Mouse (Mus musculus): ENCODE measurements around the gene Snd1. TPM values are rescaled to one million over a fixed set of nuclear protein-coding genes. Genes with fewer than 3 reads are reported as not detected.
"Not testable (repeated sequence)": the region's sequence is repeated elsewhere in the genome, so short reads cannot be mapped to it uniquely, and the experiment has no call there.

The Snd1 gene
- polyA plus RNA-seq, 1 experiment = 57.6 TPM

DNA sequence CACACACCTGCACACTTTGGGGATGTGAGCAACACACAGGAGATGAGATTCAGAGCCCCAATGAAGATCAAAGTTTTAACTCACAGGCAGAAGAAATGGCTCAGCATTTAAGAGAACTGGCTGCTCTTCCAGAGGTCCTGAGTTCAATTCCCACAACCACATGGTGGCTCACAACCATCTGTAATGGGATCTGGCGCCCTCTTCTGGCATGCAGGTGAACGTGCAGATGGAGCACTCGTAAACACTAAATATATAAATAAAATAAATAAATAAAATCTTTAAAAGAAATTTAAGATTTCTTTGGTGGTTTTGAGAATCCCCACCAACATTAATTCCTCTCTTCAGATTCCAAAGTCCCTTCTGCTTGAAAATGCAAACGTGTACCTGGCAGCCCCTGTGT is 429.5 kb downstream of the Snd1 start:
- peaks cover 10% of the 10 kb centered on the region; the same call in 1 of the 2 replicates for H3K4me1 ChIP-seq
- no peak for TF ChIP-seq GATA1 (IDR thresholded peaks at IDR 0.05; ENCODE audit: borderline replicate concordance, low read length)
- no peak for TF ChIP-seq FLI1 (IDR thresholded peaks at IDR 0.05; ENCODE audit: low read length)
- no peaks in the 10 kb centered on the region for H3K36me3 ChIP-seq (replicated peaks; ENCODE audit: low read length)
- peaks cover 73% of the 10 kb centered on the region for H3K27me3 ChIP-seq (replicated peaks)
- no peak overlapping the region for H3K4me3 ChIP-seq (replicated peaks)
- H3K9me3 ChIP-seq = peaks cover 8% of the 10 kb centered on the region

DNA sequence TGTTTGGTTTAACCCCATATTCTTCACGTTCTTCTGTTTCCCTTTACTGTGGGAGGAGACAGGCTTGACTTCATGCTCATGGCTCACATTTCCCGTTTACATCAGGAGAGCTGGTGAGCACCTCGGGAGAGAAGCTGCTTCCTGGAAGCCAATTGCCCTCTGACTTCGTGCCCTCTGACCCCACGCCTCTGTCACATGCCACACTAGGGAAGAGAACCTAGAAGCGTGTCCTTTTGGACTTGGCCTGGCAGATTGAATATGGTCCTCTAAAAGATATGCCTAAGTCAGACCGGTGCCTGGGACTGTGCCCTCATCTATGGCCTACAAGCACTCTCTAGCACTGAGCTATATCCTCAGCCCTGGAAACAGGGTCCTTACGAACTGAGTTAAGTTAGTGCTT is 430.4 kb downstream of the Snd1 start:
- no peak overlapping the region for H3K4me3 ChIP-seq (replicated peaks)
- H3K36me3 ChIP-seq (replicated peaks; ENCODE audit: low read length) = no peaks in the 10 kb centered on the region
- TF ChIP-seq GATA1 (IDR thresholded peaks at IDR 0.05; ENCODE audit: borderline replicate concordance, low read length) (no peak), FLI1 (IDR thresholded peaks at IDR 0.05; ENCODE audit: low read length) (no peak)
- H3K27me3 ChIP-seq (replicated peaks) = peaks cover 73% of the 10 kb centered on the region
- H3K4me1 ChIP-seq = peaks cover 14% of the 10 kb centered on the region; the same call in 1 of the 2 replicates
- H3K9me3 ChIP-seq = peaks cover 8% of the 10 kb centered on the region

DNA sequence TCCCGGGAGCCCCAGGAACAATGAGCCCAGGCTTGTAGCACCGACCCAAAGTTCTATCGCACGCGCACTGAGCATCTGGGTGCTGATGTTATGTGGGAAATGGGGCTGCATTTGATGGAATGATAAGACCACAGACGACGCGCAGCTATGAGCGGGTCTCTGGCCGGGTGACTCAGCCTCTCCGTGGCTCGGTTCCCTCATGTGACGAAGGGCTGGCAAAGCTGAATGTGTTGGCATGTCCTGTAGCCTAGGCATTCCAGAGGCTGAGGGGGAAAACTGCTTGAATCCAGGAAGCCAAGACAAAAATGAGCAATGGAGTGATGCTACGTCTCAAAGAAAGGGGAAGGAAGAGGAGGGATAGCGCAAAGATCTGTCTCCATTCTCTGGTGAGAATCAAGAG is 434.9 kb downstream of the Snd1 start:
- TF ChIP-seq GATA1 (IDR thresholded peaks at IDR 0.05; ENCODE audit: borderline replicate concordance, low read length) (no peak), FLI1 (IDR thresholded peaks at IDR 0.05; ENCODE audit: low read length) (no peak)
- peaks cover 10% of the 10 kb centered on the region for H3K9me3 ChIP-seq
- H3K4me3 ChIP-seq (replicated peaks) = no peak overlapping the region
- H3K36me3 ChIP-seq (replicated peaks; ENCODE audit: low read length) = no peaks in the 10 kb centered on the region
- peaks cover 24% of the 10 kb centered on the region for H3K4me1 ChIP-seq
- H3K27me3 ChIP-seq (replicated peaks) = peaks cover 53% of the 10 kb centered on the region

DNA sequence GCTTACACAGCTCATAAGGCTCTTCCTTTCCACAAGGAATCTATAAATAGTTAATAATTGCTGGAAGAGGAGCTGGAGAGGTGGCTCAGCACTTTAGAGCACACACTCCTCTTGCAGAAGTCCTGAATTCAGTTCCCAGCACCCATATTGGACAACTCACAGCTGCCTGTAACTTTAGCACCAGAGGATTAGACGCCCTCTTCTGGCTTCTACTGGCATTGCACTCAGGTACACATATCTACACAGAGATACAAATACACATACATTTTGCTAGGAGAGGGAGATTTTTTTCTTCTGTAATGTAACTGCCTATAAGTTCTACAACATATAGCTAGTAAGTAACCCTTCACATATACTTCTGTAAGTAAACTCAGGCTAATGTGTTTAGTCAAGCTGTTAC is 440.0 kb downstream of the Snd1 start:
- TF ChIP-seq GATA1 (IDR thresholded peaks at IDR 0.05; ENCODE audit: borderline replicate concordance, low read length) (no peak), FLI1 (IDR thresholded peaks at IDR 0.05; ENCODE audit: low read length) (no peak)
- Histone ChIP-seq H3K9me3 (peaks cover 22% of the 10 kb centered on the region), H3K27me3 (replicated peaks) (peaks cover 27% of the 10 kb centered on the region), H3K36me3 (replicated peaks; ENCODE audit: low read length) (no peaks in the 10 kb centered on the region), H3K4me1 (peaks cover 27% of the 10 kb centered on the region), H3K4me3 (replicated peaks) (no peak overlapping the region)

DNA sequence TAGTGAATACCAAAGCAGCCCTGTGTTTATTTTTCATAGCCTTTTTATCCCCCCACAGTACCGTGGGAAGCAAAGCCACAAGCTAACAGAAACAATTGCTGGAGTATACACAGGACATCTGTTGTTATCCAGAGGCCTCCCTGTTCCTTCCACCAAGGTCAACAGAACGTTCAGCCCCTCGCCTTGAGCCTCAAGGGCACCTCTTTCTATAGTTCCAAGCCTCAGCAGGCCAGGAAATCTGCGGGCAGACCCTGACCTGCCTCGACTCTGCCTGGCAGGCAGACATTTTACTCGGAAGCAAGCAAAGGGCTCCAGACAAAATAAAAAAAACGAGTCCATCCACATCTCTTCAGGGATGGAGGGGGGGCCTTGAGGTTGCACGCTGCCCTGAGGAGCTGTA is 441.7 kb downstream of the Snd1 start:
- TF ChIP-seq GATA1 (IDR thresholded peaks at IDR 0.05; ENCODE audit: borderline replicate concordance, low read length) (no peak), FLI1 (IDR thresholded peaks at IDR 0.05; ENCODE audit: low read length) (no peak)
- Histone ChIP-seq H3K36me3 (replicated peaks; ENCODE audit: low read length) (peaks cover 3% of the 10 kb centered on the region), H3K4me1 (peaks cover 27% of the 10 kb centered on the region), H3K9me3 (peaks cover 22% of the 10 kb centered on the region), H3K27me3 (replicated peaks) (peaks cover 19% of the 10 kb centered on the region), H3K4me3 (replicated peaks) (no peak overlapping the region)

DNA sequence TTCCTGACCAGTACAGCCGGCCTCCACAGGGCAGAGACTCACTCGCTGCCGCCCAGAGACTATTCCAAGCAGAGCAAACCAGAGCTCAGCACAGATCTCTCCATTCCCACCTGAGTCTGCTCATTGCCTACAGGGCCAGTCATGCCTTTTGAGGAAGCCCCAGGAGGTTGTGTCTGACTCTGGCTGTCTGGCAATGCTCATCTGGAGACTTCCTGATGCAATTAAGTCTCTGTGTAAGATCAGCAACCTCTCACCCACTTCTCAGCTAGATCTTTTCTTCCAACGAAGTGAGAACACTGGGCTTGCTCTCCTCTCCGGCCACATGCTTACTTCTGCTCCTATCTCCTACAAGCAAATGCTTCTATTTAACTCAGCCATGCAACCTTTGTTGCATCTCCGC is 444.4 kb downstream of the Snd1 start:
- peaks cover 25% of the 10 kb centered on the region for H3K36me3 ChIP-seq (replicated peaks; ENCODE audit: low read length)
- TF ChIP-seq FLI1 (IDR thresholded peaks at IDR 0.05; ENCODE audit: low read length) (no peak), GATA1 (IDR thresholded peaks at IDR 0.05; ENCODE audit: borderline replicate concordance, low read length) (no peak)
- H3K9me3 ChIP-seq = peaks cover 22% of the 10 kb centered on the region
- peaks cover 18% of the 10 kb centered on the region for H3K4me1 ChIP-seq
- H3K27me3 ChIP-seq (replicated peaks) = peaks cover 18% of the 10 kb centered on the region
- H3K4me3 ChIP-seq (replicated peaks) = no peak overlapping the region

DNA sequence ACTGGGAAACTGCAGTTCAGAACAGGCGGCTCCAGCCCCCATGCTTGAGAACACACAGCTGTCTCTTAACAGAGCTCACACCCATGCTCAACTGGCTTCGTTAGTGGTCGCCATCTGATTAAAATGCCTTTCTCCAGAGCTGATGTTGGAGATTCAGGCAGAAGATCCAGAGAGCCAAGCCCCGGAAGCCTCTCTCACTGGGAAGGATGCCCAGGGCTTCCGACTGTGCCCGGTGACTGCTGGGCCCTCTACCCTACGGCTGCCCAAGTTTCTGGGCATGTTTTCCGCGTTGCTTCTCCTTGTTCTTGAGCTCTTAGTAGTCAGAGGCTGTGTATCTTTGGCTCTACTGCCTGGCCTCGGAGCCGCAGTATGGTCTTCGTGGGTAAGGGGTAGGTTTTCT is 447.4 kb downstream of the Snd1 start:
- Histone ChIP-seq H3K9me3 (peaks cover 8% of the 10 kb centered on the region), H3K4me1 (no peaks in the 10 kb centered on the region), H3K4me3 (replicated peaks) (no peak overlapping the region), H3K27me3 (replicated peaks) (peaks cover 15% of the 10 kb centered on the region), H3K36me3 (replicated peaks; ENCODE audit: low read length) (peaks cover 25% of the 10 kb centered on the region)
- no peak for TF ChIP-seq GATA1 (IDR thresholded peaks at IDR 0.05; ENCODE audit: borderline replicate concordance, low read length)
- no peak for TF ChIP-seq FLI1 (IDR thresholded peaks at IDR 0.05; ENCODE audit: low read length)

DNA sequence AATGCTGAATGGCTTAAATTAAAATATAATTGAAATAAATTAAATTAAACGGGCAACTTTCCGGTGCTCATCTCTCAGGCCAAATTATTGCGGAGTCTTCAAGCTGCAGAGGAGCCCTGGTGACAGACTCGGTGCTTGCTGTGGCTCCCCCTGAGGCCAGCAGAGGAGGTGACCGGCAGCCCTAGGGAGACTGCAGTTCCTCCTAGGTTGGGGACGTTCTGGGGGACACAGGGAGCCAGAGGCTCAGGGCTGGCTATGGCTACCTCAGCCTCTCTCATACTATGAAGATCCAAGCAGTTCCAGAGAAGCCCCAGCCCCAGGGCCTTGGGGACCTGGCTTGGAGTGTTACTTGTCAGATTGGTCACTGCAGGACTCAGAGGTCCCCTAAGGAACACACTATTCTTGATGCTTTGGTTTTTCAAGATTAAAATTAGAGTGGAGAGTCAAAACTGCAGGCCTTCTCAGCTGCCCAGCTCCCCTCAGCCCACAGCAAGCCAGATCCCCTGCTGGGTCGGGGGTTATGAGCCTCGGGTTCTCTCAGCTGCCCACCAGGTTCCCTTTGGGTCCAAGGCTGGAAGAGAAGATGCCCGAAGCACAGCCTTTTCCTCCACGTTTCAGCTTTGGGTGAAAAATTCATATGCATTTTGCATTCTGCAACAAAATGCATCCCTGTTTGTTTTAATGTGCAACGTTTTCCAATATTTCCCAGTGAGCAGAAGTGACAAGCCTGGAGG is 448.3 kb downstream of the Snd1 start:
- peaks cover 8% of the 10 kb centered on the region for H3K9me3 ChIP-seq
- peaks cover 25% of the 10 kb centered on the region for H3K36me3 ChIP-seq (replicated peaks; ENCODE audit: low read length)
- no peak overlapping the region for H3K4me3 ChIP-seq (replicated peaks)
- no peak for TF ChIP-seq GATA1 (IDR thresholded peaks at IDR 0.05; ENCODE audit: borderline replicate concordance, low read length)
- TF ChIP-seq FLI1 (IDR thresholded peaks at IDR 0.05; ENCODE audit: low read length) = no peak
- no peaks in the 10 kb centered on the region for H3K4me1 ChIP-seq
- peaks cover 13% of the 10 kb centered on the region for H3K27me3 ChIP-seq (replicated peaks)

DNA sequence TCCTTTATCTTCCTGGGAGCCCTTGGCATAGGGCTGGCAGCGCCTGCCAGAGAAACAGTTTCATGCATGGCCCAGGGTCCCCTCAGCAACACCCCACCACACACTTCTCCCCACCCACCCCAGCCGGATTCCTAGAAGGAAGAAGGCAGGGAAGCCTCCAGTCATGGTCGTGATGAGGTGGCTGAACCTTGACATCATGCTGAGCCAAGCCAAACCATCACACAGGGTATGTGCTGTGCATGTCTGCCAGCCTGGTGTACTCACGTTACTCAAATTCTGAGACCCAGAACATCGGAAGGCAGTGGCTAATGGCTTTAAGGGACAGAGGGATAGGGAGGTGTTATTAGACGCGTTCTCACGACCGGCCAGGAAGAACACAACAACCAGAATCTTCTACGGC is 448.9 kb downstream of the Snd1 start:
- Histone ChIP-seq H3K4me1 (no peaks in the 10 kb centered on the region), H3K9me3 (peaks cover 8% of the 10 kb centered on the region), H3K27me3 (replicated peaks) (peaks cover 13% of the 10 kb centered on the region), H3K36me3 (replicated peaks; ENCODE audit: low read length) (peaks cover 25% of the 10 kb centered on the region), H3K4me3 (replicated peaks) (peak overlapping the region; percentile 1)
- TF ChIP-seq GATA1 (IDR thresholded peaks at IDR 0.05; ENCODE audit: borderline replicate concordance, low read length) (no peak), FLI1 (IDR thresholded peaks at IDR 0.05; ENCODE audit: low read length) (no peak)

DNA sequence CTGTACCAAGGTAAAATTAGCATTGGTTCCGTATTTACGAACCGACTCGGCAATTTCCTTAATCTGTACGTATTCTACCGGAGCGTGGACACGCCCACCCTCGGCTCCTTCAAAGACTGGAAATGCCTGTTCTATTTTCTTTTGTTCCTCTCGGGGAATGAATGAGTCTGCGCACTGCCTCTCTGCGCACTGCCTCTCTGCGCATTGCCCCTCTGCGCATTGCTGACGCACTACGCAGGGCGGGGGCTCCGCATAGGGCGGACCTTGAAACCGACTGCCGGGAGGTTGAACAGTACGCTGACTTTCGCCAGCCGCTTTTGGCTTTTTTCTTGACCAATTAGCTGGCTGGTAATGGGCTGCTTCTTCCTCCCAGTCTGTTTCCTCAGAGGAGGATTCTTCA is 453.0 kb downstream of the Snd1 start:
- peaks cover 10% of the 10 kb centered on the region for H3K36me3 ChIP-seq (replicated peaks; ENCODE audit: low read length)
- peaks cover 22% of the 10 kb centered on the region for H3K4me1 ChIP-seq
- not testable (repeated sequence) for H3K9me3 ChIP-seq

DNA sequence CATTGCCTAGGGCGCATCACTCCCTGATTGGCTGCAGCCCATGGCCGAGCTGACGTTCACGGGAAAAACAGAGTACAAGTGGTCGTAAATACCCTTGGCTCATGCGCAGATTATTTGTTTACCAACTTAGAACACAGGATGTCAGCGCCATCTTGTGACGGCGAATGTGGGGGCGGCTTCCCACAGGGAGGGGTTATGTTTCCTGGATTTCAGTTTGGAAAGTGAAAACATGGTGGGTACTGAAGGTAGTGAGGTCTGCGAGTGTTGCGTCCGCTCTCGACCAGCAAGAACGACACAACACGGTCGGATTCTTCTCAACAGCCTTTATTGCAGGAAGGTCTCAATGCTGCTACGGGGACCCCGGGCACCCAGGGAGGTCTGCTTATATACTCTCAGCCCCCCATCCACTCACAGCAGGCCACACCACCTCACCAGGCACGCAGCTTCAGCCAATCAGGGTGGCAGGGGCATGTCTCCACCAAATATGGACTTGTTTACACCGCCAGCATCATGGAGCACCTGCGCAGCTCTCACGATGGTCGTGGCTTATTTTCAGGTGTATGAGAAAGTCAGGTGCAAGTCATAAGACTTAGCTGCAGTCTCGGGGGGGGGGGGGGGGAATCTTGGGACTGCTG is 454.3 kb downstream of the Snd1 start:
- peaks cover 12% of the 10 kb centered on the region for H3K27me3 ChIP-seq (replicated peaks)
- H3K4me3 ChIP-seq (replicated peaks) = peak overlapping the region; percentile 89
- not testable (repeated sequence) for H3K9me3 ChIP-seq; H3K36me3 ChIP-seq (replicated peaks; ENCODE audit: low read length)
- peaks cover 22% of the 10 kb centered on the region for H3K4me1 ChIP-seq

More for the DNA sequence above, 453.0 kb downstream of the Snd1 start:
- not testable (repeated sequence) for H3K4me3 ChIP-seq (replicated peaks)
- peaks cover 12% of the 10 kb centered on the region for H3K27me3 ChIP-seq (replicated peaks)
